Mouse (Mus musculus) heart, adult 2 months (tissue): ENCODE data around the gene Plekhg6. TPM values are rescaled to one million over a fixed set of nuclear protein-coding genes. Genes with fewer than 3 reads are reported as not detected.

Source experiments
- DNase-seq, 2 experiments: peaks; one replicate each; pipeline ENCODE4 v3.0.0; 2021
- H3K27ac ChIP-seq: fragments of 200-600 bp; 2 replicates; pipeline ENCODE4 v1.8.1; 2022
- H3K27me3 ChIP-seq: fragments of 200-500 bp; 2 replicates; pipeline ENCODE4 v1.6.1; 2012; ENCODE audit warnings: mild to moderate bottlenecking, low read length, inconsistent platforms, mixed read lengths; ENCODE audit not compliant: control insufficient read depth, insufficient read depth
- H3K36me3 ChIP-seq: fragments of 200-500 bp; 2 replicates; pipeline ENCODE4 v1.6.1; 2012; ENCODE audit warnings: low read length, inconsistent platforms; ENCODE audit not compliant: control insufficient read depth, insufficient read depth
- H3K4me1 ChIP-seq: fragments of 200-500 bp; 2 replicates; pipeline ENCODE4 v1.6.1; 2011; ENCODE audit warnings: low read length; ENCODE audit not compliant: control insufficient read depth, insufficient read depth
- H3K4me3 ChIP-seq: fragments of 200-600 bp; 2 replicates; pipeline ENCODE4 v1.8.1; 2022
- H3K79me2 ChIP-seq: fragments of 200-500 bp; replicated peaks from 2 replicates; pipeline ENCODE4 v1.6.1; 2012; ENCODE audit warnings: mild to moderate bottlenecking, inconsistent platforms, low read length, moderate library complexity, mixed read lengths; ENCODE audit not compliant: control insufficient read depth, insufficient read depth
- H3K9ac ChIP-seq: fragments of 200-500 bp; 2 replicates; pipeline ENCODE4 v1.6.1; 2012; ENCODE audit warnings: low read depth, mild to moderate bottlenecking, control low read depth, inconsistent platforms, low read length, mixed read lengths
- CTCF ChIP-seq: fragments of 200-600 bp; IDR thresholded peaks from 2 replicates; pipeline ENCODE4 v1.8.1; 2022; ENCODE audit warnings: antibody characterized with exemption, mild to moderate bottlenecking, moderate library complexity
- EP300 ChIP-seq: fragments of 200-500 bp; IDR thresholded peaks from 2 replicates; pipeline ENCODE4 v1.6.1; 2011; ENCODE audit warnings: low read depth, low read length, control low read depth; ENCODE audit not compliant: insufficient read depth
- POLR2A ChIP-seq: fragments of 200-500 bp; IDR thresholded peaks from 2 replicates; pipeline ENCODE4 v1.6.1; 2011; ENCODE audit warnings: mild to moderate bottlenecking, low read depth, low read length, control low read depth; ENCODE audit not compliant: insufficient read depth
- WGBS: fragments of 180-500 bp; shearing (Covaris S2); methylation state at CpG from one replicate; pipeline ENCODE4 v1.1.7; 2018; 5-methylcytosine and 5-hydroxymethylcytosine counted together
- intact Hi-C: fragments of 180-260 bp; cut with DNase I; formaldehyde crosslinking; loops from one replicate; pipeline ENCODE4 v1.15.1; 2025
- polyA plus RNA-seq: library from polyadenylated mRNA; depleted of rRNA; stranded (reverse); fragments of >200 nt; gene quantifications from 2 replicates; pipeline ENCODE4 v1.2.3, GENCODE M21; 2012
- total RNA-seq, 2 experiments: library from RNA; stranded (reverse); gene quantifications; 2 replicates each; pipeline ENCODE4 v1.2.3; 2021

The Plekhg6 gene
- total and polyA plus RNA-seq, 3 experiments: 0.08 to 0.14 TPM; not detected in 1

DNA sequence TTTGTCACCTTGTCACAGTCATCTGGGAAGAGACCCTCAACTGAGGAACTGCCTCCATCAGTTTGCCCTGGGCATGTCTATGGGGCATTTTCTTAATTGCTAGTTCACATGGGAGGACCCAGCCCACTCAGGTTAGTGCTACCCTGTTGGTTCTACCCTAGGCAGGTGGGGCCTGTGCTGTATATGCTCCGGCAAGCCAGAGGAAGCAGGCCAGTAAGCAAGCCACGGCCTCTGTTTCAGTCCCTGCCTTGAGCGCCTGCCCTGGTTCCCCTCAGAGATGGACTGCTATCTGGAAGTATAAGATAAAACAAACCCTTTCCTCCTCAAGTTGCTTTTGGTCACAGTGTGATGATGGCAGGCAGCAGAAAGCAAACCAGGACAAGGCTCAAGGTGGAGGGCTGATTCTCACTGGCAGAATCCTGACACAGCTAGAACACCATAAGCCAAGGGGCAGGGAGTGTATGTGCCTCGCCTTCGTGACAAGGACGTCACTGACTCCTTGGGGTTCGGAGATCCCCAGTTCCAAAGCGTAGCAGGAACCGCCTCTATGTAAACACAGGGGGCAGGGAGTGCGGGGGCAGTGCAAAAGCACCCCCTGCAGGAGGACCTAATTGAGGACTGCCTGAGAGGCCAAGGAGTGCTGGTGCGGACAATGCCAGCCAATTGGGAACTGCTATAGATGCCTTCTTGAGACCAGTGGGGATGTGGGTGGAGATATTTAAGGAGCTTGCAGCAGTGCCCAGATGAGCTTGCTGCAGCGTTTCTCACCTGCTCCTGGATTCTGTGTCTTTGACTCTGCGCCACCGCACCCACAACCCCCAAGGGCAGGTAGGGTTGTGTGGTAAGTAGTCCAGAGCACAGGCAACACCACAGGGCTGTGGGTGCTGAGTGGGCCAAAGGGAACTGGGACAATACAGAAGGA lies 25.1 kb upstream of the Plekhg6 start:
- no peak overlapping the region for H3K9ac ChIP-seq
- DNase-seq: no peak
- H3K4me3 ChIP-seq: no peak overlapping the region
- intact Hi-C loops: no loop called here
- TF ChIP-seq EP300 (no peak), CTCF (no peak)
- H3K79me2 ChIP-seq: no peaks in the 10 kb centered on the region
- no peak overlapping the region for H3K27ac ChIP-seq
- no peaks in the 10 kb centered on the region for H3K27me3 ChIP-seq
- H3K36me3 ChIP-seq: no peaks in the 10 kb centered on the region
- no peaks in the 10 kb centered on the region for H3K4me1 ChIP-seq
- 63% methylated on average over 14 of the region's 14 CpGs for WGBS

- intact Hi-C loops: no loop called here
These were observed 9.3 kb upstream of the Plekhg6 start for GRCm38 (mm10) chr6:125389853-125390252.

GRCm38 (mm10) chr6:125386080-125386479 lies 5.5 kb upstream of the Plekhg6 start:
- H3K36me3 ChIP-seq: no peaks in the 10 kb centered on the region
- no peaks in the 10 kb centered on the region for H3K4me1 ChIP-seq
- no peak overlapping the region for H3K9ac ChIP-seq
- TF ChIP-seq CTCF (no peak), POLR2A (no peak), EP300 (no peak)
- 79% methylated on average over 6 of the region's 6 CpGs for WGBS
- H3K4me3 ChIP-seq: no peak overlapping the region
- no peaks in the 10 kb centered on the region for H3K79me2 ChIP-seq
- no peaks in the 10 kb centered on the region for H3K27me3 ChIP-seq
- DNase-seq: no peak
- no peak overlapping the region for H3K27ac ChIP-seq
- intact Hi-C loops: no loop called here

More at GRCm38 (mm10) chr6:125389853-125390252, 9.3 kb upstream of the Plekhg6 start:
- Histone ChIP-seq H3K79me2 (no peaks in the 10 kb centered on the region), H3K4me3 (no peak overlapping the region), H3K36me3 (no peaks in the 10 kb centered on the region), H3K27me3 (no peaks in the 10 kb centered on the region), H3K4me1 (no peaks in the 10 kb centered on the region), H3K27ac (no peak overlapping the region), H3K9ac (no peak overlapping the region)
- TF ChIP-seq EP300: no peak
- TF ChIP-seq POLR2A: no peak
- no peak for TF ChIP-seq CTCF
- 87% methylated on average over 5 of the region's 5 CpGs for WGBS
- no peak for DNase-seq

DNA sequence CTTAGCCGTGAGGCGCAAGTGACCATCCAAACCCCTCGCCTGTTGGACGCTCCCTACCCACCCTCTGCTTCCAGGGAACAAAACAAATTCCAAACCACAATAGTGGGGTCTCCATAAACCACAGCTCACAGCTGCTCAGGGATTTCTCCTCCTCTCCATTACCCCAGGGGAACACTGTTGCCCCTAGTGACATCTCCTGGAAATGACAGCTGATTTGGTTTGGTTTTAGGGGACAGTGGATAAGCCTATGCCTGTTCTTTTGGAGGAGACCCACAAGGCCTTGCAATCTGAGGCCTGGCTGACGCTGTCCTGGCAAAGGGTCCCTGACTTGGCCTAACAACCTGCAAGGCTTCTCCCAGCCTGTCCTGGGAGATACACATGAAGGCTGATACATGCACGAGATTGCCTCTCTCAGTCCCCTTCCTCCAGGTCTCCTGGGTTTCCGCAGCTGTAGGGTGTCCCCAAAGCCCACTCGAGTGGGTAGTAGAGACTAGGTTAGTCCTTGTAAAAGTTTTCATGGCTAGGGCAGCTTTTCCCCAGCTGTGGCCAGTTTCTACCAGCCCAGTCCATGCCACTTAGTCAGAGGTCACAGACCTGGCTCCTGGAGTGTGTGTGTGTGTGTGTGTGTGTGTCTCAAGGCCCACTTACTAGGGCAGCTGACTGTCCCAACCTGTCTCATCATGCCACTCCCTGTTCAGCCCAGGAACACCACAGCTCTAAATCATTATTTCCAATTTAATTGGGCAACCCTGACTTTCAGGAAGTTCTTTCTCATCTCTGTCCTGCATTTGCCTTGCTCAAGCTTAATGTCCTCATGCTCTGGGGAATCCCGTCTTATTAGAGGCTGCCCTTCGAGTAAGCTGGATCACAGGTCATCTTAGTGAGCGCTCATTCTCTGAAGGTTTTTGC lies 4.7 kb upstream of the Plekhg6 start:
- Histone ChIP-seq H3K79me2 (no peaks in the 10 kb centered on the region), H3K4me3 (no peak overlapping the region), H3K27me3 (peaks cover 3% of the 10 kb centered on the region), H3K9ac (no peak overlapping the region), H3K27ac (no peak overlapping the region), H3K36me3 (no peaks in the 10 kb centered on the region), H3K4me1 (no peaks in the 10 kb centered on the region)
- DNase-seq: no peak
- TF ChIP-seq CTCF: peak; percentile 75
- no peak for TF ChIP-seq POLR2A
- intact Hi-C loops: no loop called here
- WGBS: 69% methylated on average over 11 of the region's 11 CpGs

GRCm38 (mm10) chr6:125382024-125382423 lies 1.4 kb upstream of the Plekhg6 start:
- intact Hi-C loops: no loop called here
- no peak for DNase-seq
- TF ChIP-seq CTCF: no peak
- TF ChIP-seq POLR2A: no peak
- no peak for TF ChIP-seq EP300
- Histone ChIP-seq H3K4me1 (peaks cover 5% of the 10 kb centered on the region), H3K9ac (no peak overlapping the region), H3K27ac (no peak overlapping the region), H3K36me3 (no peaks in the 10 kb centered on the region), H3K27me3 (peaks cover 11% of the 10 kb centered on the region), H3K79me2 (no peaks in the 10 kb centered on the region), H3K4me3 (no peak overlapping the region)
- WGBS: 65% methylated on average over 2 of the region's 2 CpGs

GRCm38 (mm10) chr6:125379781-125380180 lies 812 bp downstream of the Plekhg6 start:
- Histone ChIP-seq H3K36me3 (no peaks in the 10 kb centered on the region), H3K79me2 (no peaks in the 10 kb centered on the region), H3K9ac (no peak overlapping the region), H3K27ac (no peak overlapping the region), H3K27me3 (peaks cover 11% of the 10 kb centered on the region), H3K4me3 (no peak overlapping the region), H3K4me1 (peaks cover 5% of the 10 kb centered on the region)
- intact Hi-C loops: no loop called here
- no peak for DNase-seq
- TF ChIP-seq POLR2A (no peak), EP300 (no peak), CTCF (no peak)
- 16% methylated on average over 9 of the region's 9 CpGs for WGBS
